Mouse (Mus musculus) megakaryocyte, embryonic 14.5 days (primary cell): ENCODE data around the gene Pitpnb.

Experiments
- FLI1 ChIP-seq: IDR thresholded peaks from 2 replicates; pipeline ENCODE4 v1.6.1; 2012; ENCODE audit warnings: low read length, inconsistent platforms, mixed read lengths
- GATA1 ChIP-seq: IDR thresholded peaks from 3 replicates; pipeline ENCODE4 v1.6.1; 2012; ENCODE audit warnings: mixed read lengths, low read length, inconsistent platforms, borderline replicate concordance

DNA sequence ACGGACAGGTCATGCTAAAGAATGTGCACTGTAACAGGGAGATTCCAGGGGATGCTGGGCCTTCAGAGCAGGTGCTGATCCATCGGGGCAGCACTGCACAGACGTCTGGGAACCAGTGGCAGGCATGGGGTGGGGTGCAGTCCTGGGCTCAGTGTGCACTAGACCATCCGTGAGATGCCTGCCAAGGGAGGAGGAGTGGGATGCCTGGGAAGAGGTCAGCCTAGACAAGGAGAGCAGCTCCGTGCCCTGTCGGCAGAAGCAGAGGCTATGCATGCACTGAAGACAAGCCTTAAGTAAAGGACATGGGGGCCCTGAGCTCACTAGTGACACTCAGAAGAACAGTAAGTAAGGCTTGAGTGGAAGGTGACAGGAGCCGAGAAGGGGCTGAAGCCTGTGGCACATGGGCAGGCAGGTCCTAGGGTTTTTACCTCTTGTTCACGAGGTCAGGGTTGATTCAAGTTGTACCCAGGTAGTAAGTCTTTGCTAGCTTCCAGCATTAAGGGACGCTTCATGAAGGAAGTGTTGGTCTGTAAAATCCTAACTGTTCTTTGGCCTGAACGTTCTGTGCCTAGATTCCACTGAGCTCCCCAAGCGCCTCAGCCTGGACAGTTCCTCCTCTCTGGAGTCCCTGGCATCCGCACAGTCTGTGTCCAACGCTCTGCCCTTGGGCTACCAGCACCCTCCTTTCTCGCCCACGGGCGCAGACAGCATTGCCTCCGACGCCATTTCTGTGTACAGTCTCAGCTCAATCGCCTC is 46.0 kb upstream of the Pitpnb start:
- TF ChIP-seq GATA1 (no peak), FLI1 (no peak)
